Mouse (Mus musculus) erythroblast, embryonic 14.5 days (primary cell): ENCODE results near the gene Map7.

Source experiments
- GATA1 ChIP-seq: IDR thresholded peaks from 2 replicates; pipeline ENCODE4 v1.6.1; 2012; ENCODE audit warnings: low read length, inconsistent platforms, mixed read lengths
- TAL1 ChIP-seq: IDR thresholded peaks from 3 replicates; pipeline ENCODE4 v1.6.1; 2012; ENCODE audit warnings: low read length, inconsistent platforms, mixed read lengths

DNA sequence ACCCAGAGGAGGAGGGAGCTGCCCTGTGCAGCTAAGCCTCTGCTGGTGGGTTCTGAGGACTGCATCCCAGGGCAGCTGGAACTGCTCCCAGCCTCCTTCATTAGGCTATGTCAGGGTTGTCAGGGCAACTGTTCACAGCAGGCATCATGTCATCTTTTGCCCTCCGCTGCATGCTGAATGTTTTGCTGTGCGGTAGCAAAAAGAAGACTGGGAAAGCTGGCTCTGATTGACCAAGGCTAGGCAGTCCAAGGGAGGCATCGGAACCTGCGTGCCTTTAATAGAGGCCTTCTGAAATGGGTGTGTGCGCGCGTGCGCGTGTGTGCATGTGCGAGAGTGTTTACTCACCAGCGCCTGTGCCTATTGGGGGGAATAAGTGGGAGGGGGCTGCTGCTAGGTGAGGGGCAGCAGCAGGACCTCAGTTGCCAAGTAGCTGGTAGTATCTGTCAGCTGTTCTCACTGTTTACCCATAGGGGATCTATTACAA lies 22.4 kb downstream of the Map7 start:
- TF ChIP-seq GATA1 (no peak), TAL1 (no peak)
